Mouse (Mus musculus) cerebral cortex, adult 2 months (tissue): Measurements from ENCODE around the gene Arfgef3.

Source experiments
- WGBS: fragments of 180-500 bp; shearing (Covaris S2); methylation state at CpG from one replicate; pipeline ENCODE4 v1.1.7; 2018; 5-methylcytosine and 5-hydroxymethylcytosine counted together

Arfgef3 gene

GRCm38 (mm10) chr10:18743286-18744142 is at the start of gene Arfgef3:
TSS of gene Arfgef3 (minus strand) at chr10:18743949.
- WGBS: 2% methylated on average over 50 of the region's 50 CpGs

GRCm38 (mm10) chr10:18790063-18790462 is 46.3 kb upstream of the Arfgef3 start:
- WGBS: 49% methylated on average over 4 of the region's 4 CpGs

- 76% methylated on average over 1 of the region's 1 CpGs for WGBS
Observed at GRCm38 (mm10) chr10:18788601-18789000, 44.9 kb upstream of the Arfgef3 start.

- WGBS: 100% methylated on average over 1 of the region's 1 CpGs
Observed at GRCm38 (mm10) chr10:18786693-18787092, 42.9 kb upstream of the Arfgef3 start, which contains the start of gene Gm4922. TSS of gene Gm4922 (minus strand) at chr10:18786793.

GRCm38 (mm10) chr10:18777546-18777945 is 33.8 kb upstream of the Arfgef3 start:
- WGBS: 76% methylated on average over 3 of the region's 3 CpGs

GRCm38 (mm10) chr10:18772537-18773179 is 28.9 kb upstream of the Arfgef3 start:
- 66% methylated on average over 4 of the region's 4 CpGs for WGBS

- WGBS: 60% methylated on average over 5 of the region's 5 CpGs
Observed at GRCm38 (mm10) chr10:18769909-18770308, 26.2 kb upstream of the Arfgef3 start.

GRCm38 (mm10) chr10:18760241-18760640 is 16.5 kb upstream of the Arfgef3 start:
- 42% methylated on average over 2 of the region's 2 CpGs for WGBS

GRCm38 (mm10) chr10:18750057-18750456 is 6.3 kb upstream of the Arfgef3 start:
- 86% methylated on average over 4 of the region's 4 CpGs for WGBS

GRCm38 (mm10) chr10:18742086-18742485 is 1.7 kb downstream of the Arfgef3 start:
- 41% methylated on average over 6 of the region's 6 CpGs for WGBS

GRCm38 (mm10) chr10:18741024-18741423 is 2.7 kb downstream of the Arfgef3 start:
- WGBS: 41% methylated on average over 8 of the region's 8 CpGs

GRCm38 (mm10) chr10:18728548-18728947 is 15.2 kb downstream of the Arfgef3 start:
- 98% methylated on average over 1 of the region's 1 CpGs for WGBS

GRCm38 (mm10) chr10:18711436-18711835 is 32.3 kb downstream of the Arfgef3 start:
- WGBS: 95% methylated on average over 4 of the region's 4 CpGs

GRCm38 (mm10) chr10:18710949-18711348 is 32.8 kb downstream of the Arfgef3 start:
- WGBS: 25% methylated on average over 6 of the region's 6 CpGs

- WGBS: 78% methylated on average over 2 of the region's 2 CpGs
Observed at GRCm38 (mm10) chr10:18709836-18710235, 33.9 kb downstream of the Arfgef3 start.

- WGBS: 38% methylated on average over 1 of the region's 1 CpGs
Observed at GRCm38 (mm10) chr10:18708641-18709040, 35.1 kb downstream of the Arfgef3 start.

- 76% methylated on average over 4 of the region's 4 CpGs for WGBS
Observed at GRCm38 (mm10) chr10:18704393-18705120, 39.2 kb downstream of the Arfgef3 start.

GRCm38 (mm10) chr10:18700117-18700516 is 43.6 kb downstream of the Arfgef3 start:
- 19% methylated on average over 2 of the region's 2 CpGs for WGBS

- 66% methylated on average over 2 of the region's 2 CpGs for WGBS
Observed at GRCm38 (mm10) chr10:18699151-18699550, 44.6 kb downstream of the Arfgef3 start.

- WGBS: 55% methylated on average over 6 of the region's 6 CpGs
Observed at GRCm38 (mm10) chr10:18696461-18696860, 47.3 kb downstream of the Arfgef3 start.

- 38% methylated on average over 2 of the region's 2 CpGs for whole genome bisulfite sequencing
Observed at GRCm38 (mm10) chr10:18688234-18688633, 55.5 kb downstream of the Arfgef3 start.

GRCm38 (mm10) chr10:18681385-18681954 is 62.3 kb downstream of the Arfgef3 start:
- WGBS: 63% methylated on average over 2 of the region's 2 CpGs
